Mouse (Mus musculus): Measurements from ENCODE around the gene Bcas3. TPM values are rescaled to one million over a fixed set of nuclear protein-coding genes. Genes with fewer than 3 reads are reported as not detected.

The Bcas3 gene
- polyA plus RNA-seq, 1 experiment from 2014 or later = 44.3 TPM

DNA sequence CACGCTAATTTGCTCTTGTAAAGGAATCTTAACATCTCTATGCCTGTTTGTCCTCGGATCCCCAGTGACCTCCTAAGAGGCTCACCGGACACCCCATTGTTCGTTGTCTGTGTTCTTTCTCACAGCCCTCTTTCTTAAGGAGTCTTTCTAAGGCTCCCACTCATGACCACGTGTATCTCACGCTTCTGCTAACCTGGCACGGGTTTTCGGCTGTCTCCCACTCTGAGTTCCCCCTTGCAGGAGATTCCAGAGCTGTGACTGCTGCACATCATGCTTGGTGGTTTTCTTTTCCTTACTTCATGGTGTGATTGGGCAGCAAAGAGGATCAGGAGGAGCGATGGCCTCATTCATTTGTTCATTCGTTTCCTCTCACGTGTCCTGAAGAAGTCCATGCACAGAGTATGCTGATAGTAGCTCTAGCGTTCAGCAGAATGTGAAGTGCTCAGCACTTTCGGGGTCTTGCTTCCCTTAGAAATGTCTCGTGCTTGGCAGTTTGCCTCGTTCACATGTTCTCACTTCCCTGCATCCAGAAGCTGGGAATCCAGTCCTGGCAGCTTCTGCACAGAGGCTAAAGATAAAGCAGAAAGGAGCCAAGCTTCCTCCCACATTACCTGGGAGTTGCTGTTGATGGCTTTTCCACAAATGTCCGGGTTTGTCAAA, 172.0 kb downstream of the Bcas3 start:
- Histone ChIP-seq H3K9me3 (ENCODE audit: control insufficient read depth, low read length) (no peaks in the 10 kb centered on the region), H3K36me3 (ENCODE audit: control insufficient read depth, insufficient read depth, low read length) (no peaks in the 10 kb centered on the region), H3K4me2 (ENCODE audit: low read depth) (peak overlapping the region; percentile 19; the same call in 1 of the 2 replicates), H3K4me3 (ENCODE audit: low read depth, low read length) (no peak overlapping the region), H3K9ac (ENCODE audit: low read length) (no peak overlapping the region; the same call in 1 of the 2 replicates), H3K27me3 (ENCODE audit: control insufficient read depth, insufficient read depth, low read length) (peaks cover 9% of the 10 kb centered on the region; the same call in 1 of the 2 replicates), H3K27ac (ENCODE audit: low read depth, low read length) (no peak overlapping the region), H3K4me1 (ENCODE audit: control insufficient read depth, insufficient read depth, low read length) (peaks cover 28% of the 10 kb centered on the region)
- no peak for ATAC-seq (ENCODE audit: insufficient read depth, low FRiP score, low TSS enrichment)
- WGBS = 18% methylated on average over 16 of the region's 16 CpGs
- DNase-seq (ENCODE audit: low spot score) = peak; percentile 44

DNA sequence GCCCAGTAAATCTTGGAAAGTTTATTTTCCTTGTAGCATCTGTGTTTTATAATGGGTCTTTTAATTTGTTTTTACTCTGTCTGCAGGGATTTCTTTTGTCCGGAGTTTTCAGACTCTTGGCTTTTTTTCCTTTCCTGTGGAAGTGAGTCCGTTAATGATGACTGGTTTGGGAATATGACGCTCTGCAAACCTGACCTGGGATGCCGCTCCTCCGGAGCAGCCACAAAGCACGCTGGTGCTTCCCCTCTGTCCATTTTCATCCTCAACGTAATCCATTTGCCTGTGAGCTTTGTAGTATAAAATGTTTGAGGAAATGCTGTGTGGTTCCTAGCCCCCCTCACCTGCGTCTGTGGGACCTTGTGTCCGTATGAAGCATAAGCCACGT, 172.5 kb downstream of the Bcas3 start:
- no peaks in the 10 kb centered on the region for H3K36me3 ChIP-seq (ENCODE audit: control insufficient read depth, insufficient read depth, low read length)
- ATAC-seq (ENCODE audit: insufficient read depth, low FRiP score, low TSS enrichment) = no peak
- peaks cover 9% of the 10 kb centered on the region; the same call in 1 of the 2 replicates for H3K27me3 ChIP-seq (ENCODE audit: control insufficient read depth, insufficient read depth, low read length)
- no peaks in the 10 kb centered on the region for H3K9me3 ChIP-seq (ENCODE audit: control insufficient read depth, low read length)
- H3K4me3 ChIP-seq (ENCODE audit: low read depth, low read length) = no peak overlapping the region
- no peak overlapping the region for H3K27ac ChIP-seq (ENCODE audit: low read depth, low read length)
- WGBS = 42% methylated on average over 10 of the region's 10 CpGs
- peak overlapping the region; percentile 1; the same call in 1 of the 2 replicates for H3K4me2 ChIP-seq (ENCODE audit: low read depth)
- H3K9ac ChIP-seq (ENCODE audit: low read length) = no peak overlapping the region
- no peak for DNase-seq (ENCODE audit: low spot score)
- H3K4me1 ChIP-seq (ENCODE audit: control insufficient read depth, insufficient read depth, low read length) = peaks cover 28% of the 10 kb centered on the region

DNA sequence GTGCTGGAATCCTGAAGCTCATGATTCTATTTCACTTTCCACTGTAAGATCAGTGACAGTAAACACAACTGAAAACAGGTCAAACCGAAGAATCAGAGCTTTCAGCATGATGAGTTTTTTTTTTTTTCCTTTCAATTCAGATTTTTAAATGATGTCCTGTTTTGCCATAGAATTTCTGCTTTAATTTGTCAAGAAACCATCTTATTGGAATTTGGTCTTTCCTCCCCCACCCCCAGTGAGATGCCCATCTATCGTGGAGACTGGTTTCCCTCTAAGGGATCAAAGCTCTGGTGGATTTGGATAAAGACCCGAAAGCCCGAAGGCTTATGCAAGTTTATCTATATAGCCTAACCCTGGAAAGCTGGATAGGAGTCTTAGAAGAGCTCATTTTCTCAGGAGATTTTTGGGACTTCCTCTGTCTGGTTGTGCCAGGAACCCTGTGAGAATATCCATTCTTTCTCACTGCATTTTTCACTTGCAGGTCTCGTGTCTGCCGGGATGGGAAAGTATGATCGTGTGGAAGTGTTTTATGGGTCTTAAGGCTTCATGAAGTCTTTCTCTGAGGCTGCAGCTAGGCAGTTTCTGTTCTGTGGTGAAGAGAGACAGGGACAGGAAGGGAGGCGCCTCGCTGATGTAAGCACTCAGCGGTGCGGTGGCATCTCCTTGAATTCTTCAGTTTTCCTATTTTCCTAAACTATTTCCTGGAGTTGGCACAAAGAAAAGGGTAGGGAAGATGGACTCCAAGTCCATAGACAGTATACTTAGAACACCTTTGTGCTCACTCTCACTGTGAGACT, 173.2 kb downstream of the Bcas3 start:
- H3K4me2 ChIP-seq (ENCODE audit: low read depth) = no peak overlapping the region

DNA sequence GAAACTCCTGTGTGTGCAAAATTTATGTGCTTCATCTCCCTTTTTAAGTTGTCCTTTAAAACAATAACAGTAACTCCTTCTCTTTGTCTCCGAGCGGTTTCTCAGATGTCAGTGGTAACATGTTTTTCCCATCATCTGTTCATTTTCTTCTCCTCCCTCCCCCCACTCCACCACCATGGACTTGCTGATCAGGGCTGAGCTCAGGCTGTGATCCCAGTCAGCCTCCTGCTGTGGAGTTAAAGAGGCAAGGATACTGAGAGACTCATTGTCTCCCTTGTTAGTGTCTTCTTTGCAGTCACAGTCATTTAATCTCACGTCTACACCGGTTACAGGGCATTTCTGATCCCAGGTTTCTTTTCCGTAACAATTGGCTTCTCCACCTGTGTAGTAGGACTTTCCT, 174.3 kb downstream of the Bcas3 start:
- no peak overlapping the region for H3K9ac ChIP-seq (ENCODE audit: low read length)
- 19% methylated on average over 5 of the region's 5 CpGs for WGBS
- H3K27me3 ChIP-seq (ENCODE audit: control insufficient read depth, insufficient read depth, low read length) = peaks cover 9% of the 10 kb centered on the region; the same call in 1 of the 2 replicates

More for the DNA sequence above, 173.2 kb downstream of the Bcas3 start:
- Histone ChIP-seq H3K27me3 (ENCODE audit: control insufficient read depth, insufficient read depth, low read length) (peaks cover 9% of the 10 kb centered on the region; the same call in 1 of the 2 replicates), H3K9me3 (ENCODE audit: control insufficient read depth, low read length) (no peaks in the 10 kb centered on the region), H3K4me3 (ENCODE audit: low read depth, low read length) (no peak overlapping the region), H3K36me3 (ENCODE audit: control insufficient read depth, insufficient read depth, low read length) (no peaks in the 10 kb centered on the region), H3K27ac (ENCODE audit: low read depth, low read length) (no peak overlapping the region), H3K9ac (ENCODE audit: low read length) (no peak overlapping the region), H3K4me1 (ENCODE audit: control insufficient read depth, insufficient read depth, low read length) (peaks cover 28% of the 10 kb centered on the region)
- ATAC-seq (ENCODE audit: insufficient read depth, low FRiP score, low TSS enrichment) (no peak), DNase-seq (ENCODE audit: low spot score) (no peak)
- 45% methylated on average over 11 of the region's 11 CpGs for WGBS

DNA sequence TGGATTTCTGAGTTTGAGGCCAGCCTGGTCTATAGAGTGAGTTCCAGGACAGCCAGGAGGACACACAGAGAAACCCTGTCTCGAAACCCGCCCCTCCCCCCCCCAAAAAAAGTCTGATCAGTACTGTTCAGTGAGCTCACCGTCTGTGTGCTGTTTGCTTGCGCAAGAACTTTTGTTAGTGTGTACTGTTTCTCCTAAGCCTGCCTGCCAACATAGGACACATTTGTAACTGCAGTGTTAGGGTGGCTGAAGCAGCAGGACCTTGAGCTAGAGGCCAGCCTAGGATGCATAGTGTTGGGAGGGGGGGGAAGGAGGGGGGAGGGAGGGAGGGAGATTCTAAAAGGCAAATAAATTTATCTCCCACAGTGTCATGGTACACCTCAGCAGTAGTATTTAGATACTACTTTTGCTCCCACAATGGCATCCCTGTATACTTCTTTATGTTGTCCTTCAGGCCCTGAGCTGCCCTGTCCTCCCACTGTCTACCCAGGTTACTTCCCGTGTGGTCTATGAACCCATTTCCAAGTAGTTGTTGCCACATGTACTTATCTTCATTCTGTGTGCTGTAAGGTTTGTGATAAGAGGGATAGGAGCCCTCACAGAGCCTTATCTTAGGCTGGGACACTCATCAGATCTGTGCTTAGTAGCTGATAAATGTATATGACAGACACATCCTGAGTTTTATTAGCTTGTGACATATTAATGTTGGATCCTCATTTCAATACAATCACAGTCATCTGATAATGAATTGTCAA, 176.7 kb downstream of the Bcas3 start:
- Histone ChIP-seq H3K27ac (ENCODE audit: low read depth, low read length) (no peak overlapping the region), H3K9ac (ENCODE audit: low read length) (no peak overlapping the region), H3K36me3 (ENCODE audit: control insufficient read depth, insufficient read depth, low read length) (no peaks in the 10 kb centered on the region), H3K4me2 (ENCODE audit: low read depth) (no peak overlapping the region), H3K4me3 (ENCODE audit: low read depth, low read length) (no peak overlapping the region), H3K9me3 (ENCODE audit: control insufficient read depth, low read length) (no peaks in the 10 kb centered on the region), H3K4me1 (ENCODE audit: control insufficient read depth, insufficient read depth, low read length) (peaks cover 18% of the 10 kb centered on the region), H3K27me3 (ENCODE audit: control insufficient read depth, insufficient read depth, low read length) (peaks cover 9% of the 10 kb centered on the region; the same call in 1 of the 2 replicates)
- 81% methylated on average over 5 of the region's 5 CpGs for WGBS
- DNase-seq (ENCODE audit: low spot score) = no peak
- no peak for ATAC-seq (ENCODE audit: insufficient read depth, low FRiP score, low TSS enrichment)

More for the DNA sequence above, 174.3 kb downstream of the Bcas3 start:
- DNase-seq (ENCODE audit: low spot score) = no peak
- Histone ChIP-seq H3K4me2 (ENCODE audit: low read depth) (no peak overlapping the region), H3K4me1 (ENCODE audit: control insufficient read depth, insufficient read depth, low read length) (peaks cover 28% of the 10 kb centered on the region), H3K4me3 (ENCODE audit: low read depth, low read length) (no peak overlapping the region), H3K36me3 (ENCODE audit: control insufficient read depth, insufficient read depth, low read length) (no peaks in the 10 kb centered on the region), H3K9me3 (ENCODE audit: control insufficient read depth, low read length) (no peaks in the 10 kb centered on the region), H3K27ac (ENCODE audit: low read depth, low read length) (no peak overlapping the region)
- no peak for ATAC-seq (ENCODE audit: insufficient read depth, low FRiP score, low TSS enrichment)

DNA sequence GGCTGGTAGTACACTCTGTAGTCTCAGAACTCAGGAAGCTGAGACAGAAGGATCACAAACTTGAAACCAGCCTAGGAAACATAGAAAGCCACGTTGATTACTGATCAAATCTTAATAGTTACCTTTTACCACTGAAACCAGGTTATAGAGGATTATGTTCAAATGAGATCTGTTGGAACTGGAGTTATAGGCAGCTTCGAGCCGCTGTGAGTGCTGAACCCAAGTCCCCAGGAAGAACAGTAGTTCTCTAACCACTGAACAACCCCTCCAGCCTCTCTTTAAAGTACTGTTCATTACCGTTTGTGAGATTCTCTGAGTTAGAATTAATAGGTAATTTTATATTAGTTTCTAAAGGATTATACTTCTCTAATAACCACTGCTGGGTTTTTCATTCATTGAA, 188.0 kb downstream of the Bcas3 start:
- Histone ChIP-seq H3K9ac (ENCODE audit: low read length) (no peak overlapping the region), H3K36me3 (ENCODE audit: control insufficient read depth, insufficient read depth, low read length) (no peaks in the 10 kb centered on the region), H3K4me2 (ENCODE audit: low read depth) (no peak overlapping the region), H3K27ac (ENCODE audit: low read depth, low read length) (no peak overlapping the region), H3K4me1 (ENCODE audit: control insufficient read depth, insufficient read depth, low read length) (no peaks in the 10 kb centered on the region), H3K4me3 (ENCODE audit: low read depth, low read length) (no peak overlapping the region), H3K9me3 (ENCODE audit: control insufficient read depth, low read length) (no peaks in the 10 kb centered on the region), H3K27me3 (ENCODE audit: control insufficient read depth, insufficient read depth, low read length) (no peaks in the 10 kb centered on the region)
- ATAC-seq (ENCODE audit: insufficient read depth, low FRiP score, low TSS enrichment) (no peak), DNase-seq (ENCODE audit: low spot score) (no peak)
- 89% methylated on average over 4 of the region's 4 CpGs for WGBS

DNA sequence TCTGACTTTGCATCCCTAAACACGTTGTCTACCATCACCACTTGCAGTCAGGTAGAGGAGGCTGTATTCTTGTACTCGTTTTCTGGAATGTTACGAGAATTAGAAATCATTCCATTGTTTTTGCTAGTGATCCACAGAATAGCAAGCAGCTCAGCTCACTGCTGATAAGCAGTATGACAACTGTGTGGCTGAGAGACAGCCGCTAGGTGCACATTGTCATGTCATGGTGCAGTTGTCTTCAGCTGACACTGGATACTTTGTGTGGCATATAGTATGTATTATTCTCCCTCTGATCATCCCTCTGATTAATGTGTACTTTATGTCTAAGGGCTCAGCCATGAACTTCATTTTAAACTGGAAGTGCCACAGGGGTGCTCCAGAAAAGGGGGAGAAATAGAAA, 190.3 kb downstream of the Bcas3 start:
- no peak overlapping the region for H3K4me2 ChIP-seq (ENCODE audit: low read depth)
- no peak overlapping the region for H3K27ac ChIP-seq (ENCODE audit: low read depth, low read length)
- no peak overlapping the region for H3K9ac ChIP-seq (ENCODE audit: low read length)
- no peaks in the 10 kb centered on the region for H3K9me3 ChIP-seq (ENCODE audit: control insufficient read depth, low read length)
- WGBS = 90% methylated on average over 4 of the region's 4 CpGs
- H3K27me3 ChIP-seq (ENCODE audit: control insufficient read depth, insufficient read depth, low read length) = no peaks in the 10 kb centered on the region
- DNase-seq (ENCODE audit: low spot score) (no peak), ATAC-seq (ENCODE audit: insufficient read depth, low FRiP score, low TSS enrichment) (no peak)
- H3K36me3 ChIP-seq (ENCODE audit: control insufficient read depth, insufficient read depth, low read length) = no peaks in the 10 kb centered on the region
- no peaks in the 10 kb centered on the region for H3K4me1 ChIP-seq (ENCODE audit: control insufficient read depth, insufficient read depth, low read length)
- no peak overlapping the region for H3K4me3 ChIP-seq (ENCODE audit: low read depth, low read length)

DNA sequence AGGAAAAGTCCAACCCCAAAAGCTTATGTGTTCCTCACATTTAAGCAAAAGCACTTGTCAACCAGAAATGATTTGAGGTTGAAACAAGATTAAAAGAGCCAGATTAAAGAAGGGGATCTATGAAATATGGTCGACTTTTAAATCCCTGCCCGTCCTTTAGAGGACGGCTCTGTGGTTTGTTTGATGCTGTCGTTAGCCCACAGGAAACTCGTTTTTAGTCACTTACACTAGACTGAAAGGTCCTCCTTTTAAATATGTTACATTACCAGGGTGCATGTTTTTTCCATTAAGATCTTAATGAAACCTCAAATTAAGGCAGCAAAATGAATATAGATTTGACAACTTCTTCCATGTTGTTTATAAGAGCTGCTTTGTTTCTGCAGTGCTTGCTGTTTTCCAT, 192.6 kb downstream of the Bcas3 start:
- no peak for DNase-seq (ENCODE audit: low spot score)
- Histone ChIP-seq H3K9me3 (ENCODE audit: control insufficient read depth, low read length) (no peaks in the 10 kb centered on the region), H3K36me3 (ENCODE audit: control insufficient read depth, insufficient read depth, low read length) (no peaks in the 10 kb centered on the region), H3K4me2 (ENCODE audit: low read depth) (no peak overlapping the region), H3K27me3 (ENCODE audit: control insufficient read depth, insufficient read depth, low read length) (no peaks in the 10 kb centered on the region), H3K4me3 (ENCODE audit: low read depth, low read length) (no peak overlapping the region), H3K27ac (ENCODE audit: low read depth, low read length) (no peak overlapping the region), H3K4me1 (ENCODE audit: control insufficient read depth, insufficient read depth, low read length) (no peaks in the 10 kb centered on the region), H3K9ac (ENCODE audit: low read length) (no peak overlapping the region)
- no peak for ATAC-seq (ENCODE audit: insufficient read depth, low FRiP score, low TSS enrichment)
- WGBS = 75% methylated on average over 5 of the region's 5 CpGs
